Mouse (Mus musculus) brain, embryonic 14.5 days (tissue): ENCODE results near the gene Luc7l2.

Source experiments
- CTCF ChIP-seq: fragments of 200-500 bp; IDR thresholded peaks from 2 replicates; pipeline ENCODE4 v1.5.1; 2012; ENCODE audit warnings: inconsistent platforms, mild to moderate bottlenecking, moderate library complexity, borderline replicate concordance; ENCODE audit not compliant: insufficient read depth, insufficient read length; ENCODE audit errors: extremely low read depth
- POLR2A ChIP-seq: fragments of 200-500 bp; IDR thresholded peaks from 2 replicates; pipeline ENCODE4 v1.6.1; 2012; ENCODE audit warnings: mild to moderate bottlenecking, inconsistent platforms, borderline replicate concordance; ENCODE audit not compliant: poor library complexity, insufficient read depth, insufficient read length, severe bottlenecking; ENCODE audit errors: extremely low read depth

GRCm38 (mm10) chr6:38551989-38552635 lies 978 bp downstream of the Luc7l2 start:
- TF ChIP-seq CTCF: no peak
- TF ChIP-seq POLR2A: 0 out of 2 replicates have a peak, but pooled peaks have one; percentile 2
